Mouse (Mus musculus) limb, embryonic 14.5 days (tissue): ENCODE measurements around the gene Rxra. TPM values are rescaled to one million over a fixed set of nuclear protein-coding genes. Genes with fewer than 3 reads are reported as not detected.
A peak's percentile ranks its signal among the peaks of the same experiment; 100 is the strongest.

Source experiments
- ATAC-seq: fragments of 200-750 bp; cut with Nextera tagmentation; 2 replicates; pipeline ENCODE4 v1.8.0; 2017; ENCODE audit warnings: low read depth, moderate number of reproducible peaks, moderate TSS enrichment; ENCODE audit not compliant: low FRiP score
- DNase-seq: peaks from one replicate; pipeline ENCODE4 v3.0.0-alpha.2; 2015; ENCODE audit warnings: low spot score
- H3K27ac ChIP-seq: fragments of 300-500 bp; sonication (generic); replicated peaks from 2 replicates; pipeline ENCODE4 v1.5.1; 2014; ENCODE audit warnings: low read depth, mild to moderate bottlenecking, low read length, moderate library complexity, mixed read lengths
- H3K27me3 ChIP-seq: fragments of 300-500 bp; sonication (generic); 2 replicates; pipeline ENCODE4 v1.6.1; 2014; ENCODE audit warnings: low read length, mixed read lengths; ENCODE audit not compliant: control insufficient read depth, insufficient read depth
- H3K36me3 ChIP-seq: fragments of 300-500 bp; sonication (generic); 2 replicates; pipeline ENCODE4 v1.6.1; 2014; ENCODE audit warnings: mild to moderate bottlenecking, low read length, moderate library complexity, mixed read lengths; ENCODE audit not compliant: control insufficient read depth, insufficient read depth
- H3K4me1 ChIP-seq: fragments of 300-500 bp; sonication (generic); 2 replicates; pipeline ENCODE4 v1.6.1; 2014; ENCODE audit warnings: antibody characterized with exemption, low read length, mixed read lengths; ENCODE audit not compliant: control insufficient read depth, insufficient read depth
- H3K4me2 ChIP-seq: fragments of 300-500 bp; sonication (generic); replicated peaks from 2 replicates; pipeline ENCODE4 v1.6.1; 2014; ENCODE audit warnings: low read depth, mild to moderate bottlenecking, low read length, moderate library complexity; ENCODE audit not compliant: severe bottlenecking
- H3K4me3 ChIP-seq: fragments of 300-500 bp; sonication (generic); replicated peaks from 2 replicates; pipeline ENCODE4 v1.5.1; 2014; ENCODE audit warnings: low read length
- H3K9ac ChIP-seq: fragments of 300-500 bp; sonication (generic); 2 replicates; pipeline ENCODE4 v1.6.1; 2014; ENCODE audit warnings: mild to moderate bottlenecking, low read depth, low read length, moderate library complexity; ENCODE audit not compliant: severe bottlenecking
- H3K9me3 ChIP-seq: fragments of 300-500 bp; sonication (generic); 2 replicates; pipeline ENCODE4 v1.6.1; 2016; ENCODE audit warnings: low read length; ENCODE audit not compliant: control insufficient read depth
- POLR2A ChIP-seq: fragments of 200-500 bp; IDR thresholded peaks from 2 replicates; pipeline ENCODE4 v1.8.0; 2012; ENCODE audit warnings: inconsistent platforms, mild to moderate bottlenecking, moderate library complexity, borderline replicate concordance; ENCODE audit not compliant: insufficient read depth, insufficient read length; ENCODE audit errors: extremely low read depth
- WGBS: fragments of 180-500 bp; shearing (Covaris S2); extraction: QIAGEN DNeasy Blood & Tissue Kit; methylation state at CpG from one replicate; pipeline ENCODE4 v1.1.7; 2014; 5-methylcytosine and 5-hydroxymethylcytosine counted together
- polyA plus RNA-seq, 2 experiments: library from polyadenylated mRNA; depleted of rRNA in 1 of 2; stranded (reverse) in 1 of 2; unstranded in 1 of 2; fragments of >200 nt; fragmentation: Nextera tagmentation in 1 of 2; extraction: Ambion mirVana in 1 of 2; gene quantifications; 2 replicates each; pipeline versions ENCODE4 v1.2.1 to v1.2.3; 2012 to 2014

Gene Rxra
- polyA plus RNA-seq, 2 experiments, result 13.8 to 56.8 TPM

DNA sequence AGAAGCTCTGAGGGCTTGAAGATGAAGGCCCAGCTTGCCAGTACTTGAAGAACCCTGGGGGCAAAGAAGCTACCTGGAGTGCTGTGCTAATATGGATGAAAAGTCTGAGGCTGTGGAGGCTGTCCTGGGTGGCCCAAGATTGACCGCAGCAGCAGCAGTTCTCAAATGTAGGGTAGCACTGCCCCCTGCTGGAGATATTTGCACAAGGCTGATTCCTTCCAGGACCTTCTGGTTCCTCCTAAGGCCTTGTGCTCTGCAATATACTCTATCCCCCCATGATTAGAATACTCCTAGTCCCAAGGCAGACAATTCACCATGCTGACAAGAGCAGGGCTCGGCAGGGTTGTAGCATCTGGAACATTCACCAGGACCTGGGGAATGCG, 88.7 kb downstream of the Rxra start:
- Histone ChIP-seq H3K4me1 (peaks cover 28% of the 10 kb centered on the region), H3K9ac (no peak overlapping the region), H3K4me3 (no peak overlapping the region), H3K27ac (no peak overlapping the region), H3K27me3 (no peaks in the 10 kb centered on the region), H3K9me3 (no peaks in the 10 kb centered on the region), H3K4me2 (no peak overlapping the region), H3K36me3 (peaks cover 21% of the 10 kb centered on the region)
- TF ChIP-seq POLR2A, result no peak
- WGBS, result 30% methylated on average over 3 of the region's 3 CpGs
- peak; percentile 69 for ATAC-seq
- peak; percentile 91 for DNase-seq

DNA sequence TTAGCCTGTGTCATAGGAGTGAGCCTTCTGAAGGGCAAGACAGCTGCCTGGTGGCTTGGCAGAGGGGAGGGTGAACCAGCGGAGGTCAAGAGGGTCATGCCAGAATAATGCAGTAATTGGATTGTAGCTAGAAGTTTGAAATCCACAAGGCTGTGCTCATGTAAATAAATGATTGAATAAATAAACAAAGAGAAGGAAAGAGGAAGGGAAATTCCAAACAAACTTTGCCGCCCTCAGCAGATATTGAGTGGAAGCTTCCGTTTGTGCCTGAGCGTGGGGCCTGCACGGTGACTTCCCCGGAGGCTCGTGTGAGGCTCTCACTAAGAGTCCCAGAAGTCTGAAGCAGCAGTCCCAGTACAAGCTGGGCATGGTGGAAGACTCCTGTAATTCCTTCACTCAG, 91.5 kb downstream of the Rxra start:
- Histone ChIP-seq H3K27ac (no peak overlapping the region), H3K4me3 (no peak overlapping the region), H3K36me3 (no peaks in the 10 kb centered on the region), H3K4me1 (peaks cover 32% of the 10 kb centered on the region), H3K4me2 (no peak overlapping the region), H3K27me3 (no peaks in the 10 kb centered on the region), H3K9me3 (no peaks in the 10 kb centered on the region), H3K9ac (no peak overlapping the region)
- no peak for TF ChIP-seq POLR2A
- ATAC-seq (no peak), DNase-seq (no peak)
- WGBS, result 46% methylated on average over 7 of the region's 7 CpGs

DNA sequence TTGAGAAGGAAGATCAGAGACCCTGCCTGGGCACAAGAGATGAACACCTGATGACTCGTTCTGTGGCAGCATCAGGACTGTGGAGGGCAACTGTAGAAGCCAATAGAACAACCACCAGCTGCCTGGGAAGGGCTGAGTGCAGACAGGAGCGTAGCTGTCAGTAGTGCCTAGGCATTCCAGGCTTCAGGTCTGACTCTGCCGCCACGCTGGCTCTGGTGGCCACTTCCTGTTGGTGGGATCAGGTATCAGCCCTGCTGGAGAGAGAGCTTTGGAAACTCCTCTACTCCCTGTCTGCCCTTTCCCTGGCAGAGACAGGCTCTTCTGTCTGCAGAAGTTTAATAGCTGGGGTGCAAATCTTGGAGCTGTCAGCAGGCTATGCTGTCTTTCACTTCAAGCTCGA, 93.5 kb downstream of the Rxra start:
- DNase-seq (no peak), ATAC-seq (no peak)
- Histone ChIP-seq H3K36me3 (no peaks in the 10 kb centered on the region), H3K27ac (no peak overlapping the region), H3K4me2 (0 out of 2 replicates have a peak overlapping the region, but pooled peaks have one; percentile 10), H3K4me1 (peaks cover 33% of the 10 kb centered on the region), H3K4me3 (no peak overlapping the region), H3K9ac (no peak overlapping the region), H3K27me3 (no peaks in the 10 kb centered on the region), H3K9me3 (no peaks in the 10 kb centered on the region)
- WGBS, result 13% methylated on average over 5 of the region's 5 CpGs
- TF ChIP-seq POLR2A, result no peak

DNA sequence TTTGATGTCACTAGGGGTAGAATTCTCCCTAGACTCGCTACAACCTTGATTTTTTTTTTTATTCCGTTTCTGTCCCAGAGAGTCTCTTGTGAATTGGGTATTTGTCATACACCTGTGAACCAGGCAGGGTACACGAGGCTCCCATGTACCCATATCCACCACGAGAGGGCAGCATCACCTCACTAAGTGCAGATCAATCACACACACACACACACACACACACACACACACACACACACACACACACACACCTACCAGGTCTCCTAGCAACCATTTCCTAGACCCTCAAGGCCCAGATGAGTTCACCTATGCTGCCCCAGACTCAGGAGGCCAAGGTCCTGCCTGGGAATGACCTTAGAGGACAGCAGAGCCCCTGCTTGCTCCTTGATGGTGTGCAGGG, 94.0 kb downstream of the Rxra start:
- H3K4me1 ChIP-seq, result peaks cover 37% of the 10 kb centered on the region
- H3K27ac ChIP-seq, result no peak overlapping the region
- no peaks in the 10 kb centered on the region for H3K9me3 ChIP-seq
- no peak overlapping the region for H3K9ac ChIP-seq
- H3K4me3 ChIP-seq, result no peak overlapping the region
- no peak for TF ChIP-seq POLR2A
- no peaks in the 10 kb centered on the region for H3K27me3 ChIP-seq
- ATAC-seq (no peak), DNase-seq (peak; percentile 61)
- H3K36me3 ChIP-seq, result no peaks in the 10 kb centered on the region
- H3K4me2 ChIP-seq, result no peak overlapping the region
- WGBS, result 0% methylated on average over 4 of the region's 4 CpGs

DNA sequence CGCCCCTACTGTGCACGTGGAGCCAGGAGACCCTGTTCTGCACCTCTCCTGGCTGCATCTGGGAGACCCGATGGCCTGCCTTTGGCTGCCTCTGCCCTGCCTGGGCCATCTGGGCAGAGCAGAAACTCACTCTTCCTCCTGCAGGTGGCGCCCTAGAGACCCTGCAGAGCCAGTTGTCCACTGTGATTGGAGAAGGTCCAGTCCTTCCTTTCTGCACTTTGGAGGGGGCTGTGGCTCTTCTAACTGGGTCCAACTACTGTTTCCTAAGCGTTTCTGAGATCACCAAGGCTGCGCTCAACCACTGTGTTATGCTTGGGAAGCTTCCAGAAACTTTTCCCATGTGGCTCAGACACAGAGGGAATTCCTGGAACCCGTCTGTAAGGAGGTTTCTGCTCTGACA, 95.7 kb downstream of the Rxra start:
- H3K36me3 ChIP-seq, result no peaks in the 10 kb centered on the region
- no peaks in the 10 kb centered on the region for H3K9me3 ChIP-seq
- ATAC-seq, result no peak; the same call in 1 of the 2 replicates
- H3K4me1 ChIP-seq, result peaks cover 42% of the 10 kb centered on the region
- H3K27ac ChIP-seq, result no peak overlapping the region
- TF ChIP-seq POLR2A, result no peak
- WGBS, result 18% methylated on average over 7 of the region's 7 CpGs
- no peak overlapping the region for H3K9ac ChIP-seq
- DNase-seq, result peak; percentile 90
- H3K27me3 ChIP-seq, result no peaks in the 10 kb centered on the region
- H3K4me2 ChIP-seq, result no peak overlapping the region
- no peak overlapping the region for H3K4me3 ChIP-seq

DNA sequence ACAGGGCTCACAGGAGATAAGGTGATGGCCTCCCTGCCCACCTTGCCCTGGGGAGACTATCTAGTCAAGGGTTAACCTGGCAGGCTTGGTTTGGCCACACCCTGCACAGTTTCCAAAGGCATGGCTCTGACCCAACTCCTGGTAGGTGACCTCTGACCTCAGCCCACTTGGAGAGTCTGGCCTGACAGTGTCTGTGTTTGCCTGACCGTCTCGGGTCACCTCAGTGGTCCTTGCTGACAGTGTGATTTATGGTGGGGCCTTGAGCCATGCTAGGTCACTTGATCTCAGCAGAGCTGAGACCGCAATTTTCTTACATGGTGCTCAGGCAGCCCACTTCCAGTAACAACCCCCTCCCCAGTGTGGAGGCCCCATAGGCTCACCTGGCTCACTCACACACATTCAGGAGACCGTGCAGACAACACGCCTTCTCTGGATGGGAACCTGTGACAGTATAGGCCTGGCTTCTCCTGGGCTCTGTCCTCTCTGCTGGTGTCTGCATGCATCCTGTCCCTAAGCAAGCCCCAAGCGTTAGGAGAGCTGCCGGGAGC, 96.7 kb downstream of the Rxra start:
- TF ChIP-seq POLR2A, result no peak
- Histone ChIP-seq H3K36me3 (no peaks in the 10 kb centered on the region), H3K4me2 (no peak overlapping the region), H3K4me3 (no peak overlapping the region), H3K9me3 (no peaks in the 10 kb centered on the region), H3K9ac (no peak overlapping the region), H3K27me3 (no peaks in the 10 kb centered on the region), H3K4me1 (peaks cover 42% of the 10 kb centered on the region), H3K27ac (peak overlapping the region; percentile 98)
- ATAC-seq, result no peak
- no peak for DNase-seq
- 48% methylated on average over 7 of the region's 7 CpGs for WGBS
